Mouse (Mus musculus) midbrain, embryonic 11.5 days (tissue): ENCODE measurements at regions not wholly inside any gene's neighbourhood (a gene's known extent, or its start where the extent isn't known, plus 50 kb on each side); places are given as distances from the start of the nearest gene placed in this dataset.
A peak's percentile ranks its signal among the peaks of the same experiment; 100 is the strongest.

Source experiments
- ATAC-seq: fragments of 200-750 bp; cut with Nextera tagmentation; 2 replicates; pipeline ENCODE4 v1.8.0; 2017; ENCODE audit warnings: moderate TSS enrichment, moderate library complexity; ENCODE audit not compliant: low FRiP score
- DNase-seq: peaks from one replicate; pipeline ENCODE4 v3.0.0; 2015; ENCODE audit warnings: low spot score; ENCODE audit errors: missing footprints
- H3K27ac ChIP-seq: fragments of 300-500 bp; sonication (generic); 2 replicates; pipeline ENCODE4 v1.5.1; 2014; ENCODE audit warnings: low read depth, low read length
- H3K27me3 ChIP-seq: fragments of 300-500 bp; sonication (generic); 2 replicates; pipeline ENCODE4 v1.6.1; 2014; ENCODE audit warnings: mild to moderate bottlenecking, low read length, moderate library complexity, mixed read lengths; ENCODE audit not compliant: control insufficient read depth, insufficient read depth
- H3K36me3 ChIP-seq: fragments of 300-500 bp; sonication (generic); 2 replicates; pipeline ENCODE4 v1.6.1; 2014; ENCODE audit warnings: mild to moderate bottlenecking, low read length, moderate library complexity, mixed read lengths; ENCODE audit not compliant: control insufficient read depth, insufficient read depth
- H3K4me1 ChIP-seq: fragments of 300-500 bp; sonication (generic); 2 replicates; pipeline ENCODE4 v1.6.1; 2014; ENCODE audit warnings: low read length; ENCODE audit not compliant: control insufficient read depth, insufficient read depth
- H3K4me2 ChIP-seq: fragments of 300-500 bp; sonication (generic); 2 replicates; pipeline ENCODE4 v1.6.1; 2014; ENCODE audit warnings: mild to moderate bottlenecking, moderate library complexity
- H3K4me3 ChIP-seq: fragments of 300-500 bp; sonication (generic); 2 replicates; pipeline ENCODE4 v1.5.1; 2014; ENCODE audit warnings: low read depth, low read length
- H3K9ac ChIP-seq: fragments of 300-500 bp; sonication (generic); 2 replicates; pipeline ENCODE4 v1.6.1; 2014; ENCODE audit warnings: low read length
- H3K9me3 ChIP-seq: fragments of 300-500 bp; sonication (generic); 2 replicates; pipeline ENCODE4 v1.6.1; 2016; ENCODE audit warnings: low read length; ENCODE audit not compliant: control insufficient read depth
- WGBS: fragments of 180-500 bp; shearing (Covaris S2); extraction: QIAGEN DNeasy Blood & Tissue Kit; methylation state at CpG from one replicate; pipeline ENCODE4 v1.1.7; 2014; 5-methylcytosine and 5-hydroxymethylcytosine counted together

GRCm38 (mm10) chr9:27704001-27704400 is 86.6 kb upstream of the Opcml start:
- DNase-seq, result peak; percentile 47
- 85% methylated on average over 5 of the region's 5 CpGs for WGBS
- Histone ChIP-seq H3K9me3 (no peaks in the 10 kb centered on the region), H3K4me3 (no peak overlapping the region), H3K9ac (no peak overlapping the region), H3K27ac (no peak overlapping the region), H3K36me3 (no peaks in the 10 kb centered on the region), H3K4me2 (no peak overlapping the region), H3K27me3 (no peaks in the 10 kb centered on the region), H3K4me1 (no peaks in the 10 kb centered on the region)
- no peak for ATAC-seq

- H3K36me3 ChIP-seq, result no peaks in the 10 kb centered on the region
- peaks cover 4% of the 10 kb centered on the region; the same call in 1 of the 2 replicates for H3K4me1 ChIP-seq
- ATAC-seq (no peak), DNase-seq (peak; percentile 41)
- H3K9ac ChIP-seq, result no peak overlapping the region
- no peak overlapping the region for H3K4me2 ChIP-seq
- no peaks in the 10 kb centered on the region for H3K27me3 ChIP-seq
- WGBS, result 86% methylated on average over 2 of the region's 2 CpGs
- no peak overlapping the region for H3K27ac ChIP-seq
- H3K9me3 ChIP-seq, result no peaks in the 10 kb centered on the region
- H3K4me3 ChIP-seq, result no peak overlapping the region
Measured at GRCm38 (mm10) chr9:27723840-27724408, 66.7 kb upstream of the Opcml start.

GRCm38 (mm10) chr9:27724576-27724975 is 66.0 kb upstream of the Opcml start:
- Histone ChIP-seq H3K4me3 (no peak overlapping the region), H3K9me3 (no peaks in the 10 kb centered on the region), H3K9ac (no peak overlapping the region), H3K27ac (no peak overlapping the region), H3K36me3 (no peaks in the 10 kb centered on the region), H3K4me1 (peaks cover 5% of the 10 kb centered on the region; the same call in 1 of the 2 replicates), H3K4me2 (no peak overlapping the region), H3K27me3 (no peaks in the 10 kb centered on the region)
- ATAC-seq (no peak), DNase-seq (peak; percentile 10)
- 74% methylated on average over 2 of the region's 2 CpGs for WGBS

- DNase-seq (peak; percentile 89), ATAC-seq (peak; percentile 88)
- H3K4me2 ChIP-seq, result peak overlapping the region; percentile 34
- no peak overlapping the region for H3K27ac ChIP-seq
- H3K4me3 ChIP-seq, result no peak overlapping the region
- H3K36me3 ChIP-seq, result no peaks in the 10 kb centered on the region
- H3K27me3 ChIP-seq, result no peaks in the 10 kb centered on the region
- 5% methylated on average over 13 of the region's 13 CpGs for WGBS
- peaks cover 5% of the 10 kb centered on the region; the same call in 1 of the 2 replicates for H3K4me1 ChIP-seq
- no peaks in the 10 kb centered on the region for H3K9me3 ChIP-seq
- peak overlapping the region; percentile 32; the same call in 1 of the 2 replicates for H3K9ac ChIP-seq
Measured at GRCm38 (mm10) chr9:27728652-27729557, 61.7 kb upstream of the Opcml start.

- 43% methylated on average over 1 of the region's 1 CpGs for WGBS
- DNase-seq (no peak), ATAC-seq (peak; percentile 57)
- Histone ChIP-seq H3K4me3 (no peak overlapping the region), H3K4me2 (no peak overlapping the region), H3K27ac (no peak overlapping the region), H3K4me1 (peaks cover 5% of the 10 kb centered on the region; the same call in 1 of the 2 replicates), H3K9me3 (no peaks in the 10 kb centered on the region), H3K9ac (no peak overlapping the region), H3K36me3 (no peaks in the 10 kb centered on the region), H3K27me3 (no peaks in the 10 kb centered on the region)
Measured at GRCm38 (mm10) chr9:27729558-27729889, 61.1 kb upstream of the Opcml start.

- ATAC-seq, result no peak
- 28% methylated on average over 3 of the region's 3 CpGs for WGBS
Measured at GRCm38 (mm10) chr9:27739287-27739686, 51.3 kb upstream of the Opcml start.

More at GRCm38 (mm10) chr9:27739287-27739686, 51.3 kb upstream of the Opcml start:
- Histone ChIP-seq H3K9me3 (no peaks in the 10 kb centered on the region), H3K9ac (no peak overlapping the region), H3K4me1 (no peaks in the 10 kb centered on the region), H3K4me3 (no peak overlapping the region), H3K27me3 (no peaks in the 10 kb centered on the region), H3K4me2 (no peak overlapping the region), H3K27ac (no peak overlapping the region), H3K36me3 (no peaks in the 10 kb centered on the region)
- DNase-seq, result peak; percentile 88
